Mouse (Mus musculus) embryo, embryonic 10 days (tissue): ENCODE measurements at regions not wholly inside any gene's neighbourhood (a gene's known extent, or its start where the extent isn't known, plus 50 kb on each side); places are given as distances from the start of the nearest gene placed in this dataset.

ENCODE experiments used
- DNase-seq: peaks from one replicate; pipeline ENCODE4 v3.0.0-alpha.2; 2015; ENCODE audit warnings: low spot score

DNA sequence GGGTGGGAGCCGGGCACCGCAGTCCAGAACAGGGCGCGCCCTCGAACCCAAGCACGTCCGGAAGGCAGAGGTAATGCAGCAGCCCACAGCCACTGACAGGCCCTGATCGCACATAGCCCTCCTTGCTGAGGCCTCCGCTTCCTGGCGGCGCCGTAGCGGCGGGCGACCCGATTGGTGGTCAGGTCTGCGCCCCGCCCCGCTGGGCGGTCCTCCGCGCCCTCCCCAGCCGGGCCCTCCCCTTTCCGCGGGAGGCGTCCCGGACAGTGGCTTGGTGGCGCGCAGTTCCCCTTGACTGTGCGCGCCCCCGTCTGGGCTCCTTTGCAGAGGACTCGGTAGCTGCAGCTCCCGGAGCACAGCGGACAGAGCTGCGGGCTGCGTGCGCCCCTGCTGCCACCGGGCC lies 375.5 kb upstream of the Asap2 start:
- DNase-seq: peak; percentile 77
